Mouse (Mus musculus) forebrain, postnatal 0 days (tissue): ENCODE data around the gene Gm3285. TPM values are rescaled to one million over a fixed set of nuclear protein-coding genes. Genes with fewer than 3 reads are reported as not detected.

Experiments used
- ATAC-seq: fragments of 200-750 bp; cut with Nextera tagmentation; 2 replicates; pipeline ENCODE4 v1.8.0; 2017; ENCODE audit warnings: mild to moderate bottlenecking, moderate library complexity
- DNase-seq: peaks from one replicate; pipeline ENCODE4 v3.0.0-alpha.2; 2015
- H3K27ac ChIP-seq: fragments of 300-500 bp; sonication (generic); 2 replicates; pipeline ENCODE4 v1.5.1; 2014; ENCODE audit warnings: low read depth, mild to moderate bottlenecking, antibody characterized with exemption, low read length, moderate library complexity, mixed read lengths
- H3K27me3 ChIP-seq: fragments of 300-500 bp; sonication (generic); 2 replicates; pipeline ENCODE4 v1.6.1; 2014; ENCODE audit warnings: mild to moderate bottlenecking, low read length, mixed read lengths; ENCODE audit not compliant: insufficient read depth
- H3K36me3 ChIP-seq: fragments of 300-500 bp; sonication (generic); 2 replicates; pipeline ENCODE4 v1.6.1; 2014; ENCODE audit warnings: mild to moderate bottlenecking, moderate library complexity; ENCODE audit not compliant: insufficient read depth
- H3K4me1 ChIP-seq: fragments of 300-500 bp; sonication (generic); 2 replicates; pipeline ENCODE4 v1.6.1; 2014; ENCODE audit warnings: antibody characterized with exemption; ENCODE audit not compliant: insufficient read depth
- H3K4me2 ChIP-seq: fragments of 300-500 bp; sonication (generic); 2 replicates; pipeline ENCODE4 v1.6.1; 2014; ENCODE audit warnings: low read depth, mild to moderate bottlenecking, moderate library complexity
- H3K4me3 ChIP-seq: fragments of 300-500 bp; sonication (generic); 2 replicates; pipeline ENCODE4 v1.5.1; 2014; ENCODE audit warnings: low read depth, low read length, mixed read lengths
- H3K9ac ChIP-seq: fragments of 300-500 bp; sonication (generic); 2 replicates; pipeline ENCODE4 v1.6.1; 2014; ENCODE audit warnings: mild to moderate bottlenecking
- H3K9me3 ChIP-seq: fragments of 300-500 bp; sonication (generic); 2 replicates; pipeline ENCODE4 v1.6.1; 2016; ENCODE audit warnings: low read length
- CTCF ChIP-seq: sonication (generic); IDR thresholded peaks from 2 replicates; pipeline ENCODE4 v1.5.1; 2016; ENCODE audit warnings: antibody characterized with exemption, control low read depth, low read depth
- WGBS: fragments of 180-500 bp; shearing (Covaris S2); extraction: QIAGEN DNeasy Blood & Tissue Kit; methylation state at CpG from one replicate; pipeline ENCODE4 v1.1.7; 2014; 5-methylcytosine and 5-hydroxymethylcytosine counted together
- polyA plus RNA-seq: library from polyadenylated mRNA; unstranded; fragments of >200 nt; fragmentation: Nextera tagmentation; extraction: Ambion mirVana; gene quantifications from 2 replicates; pipeline ENCODE4 v1.2.1, GENCODE M21; 2015
- total RNA-seq: library from RNA; depleted of rRNA; stranded (reverse); fragments of >200 nt; gene quantifications from 2 replicates; pipeline ENCODE4 v1.2.3, GENCODE M21; 2014; rRNA removed

Gene Gm3285
- total RNA-seq (0.48 TPM in 1 of 2 replicates, not detected in the other), polyA plus RNA-seq (not detected in 2 replicates)

DNA sequence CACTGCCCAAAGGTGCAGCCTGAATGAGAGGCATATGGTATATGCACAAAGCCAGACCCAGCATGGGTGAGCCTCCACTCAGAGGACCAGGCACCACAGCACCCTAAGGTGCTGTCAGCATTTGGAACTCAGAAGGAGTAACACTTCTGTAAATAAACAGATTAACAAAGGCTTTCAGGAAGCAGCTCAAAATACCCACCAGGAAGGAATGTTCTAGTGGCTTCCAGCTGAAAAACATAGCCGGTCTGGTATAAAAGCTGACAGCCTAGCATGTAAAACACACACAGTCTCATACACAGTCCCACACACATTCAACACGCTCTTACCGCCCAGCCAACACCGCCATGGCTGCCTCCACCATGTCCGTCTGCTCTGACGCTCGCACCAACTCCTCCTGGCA is at the start of gene Gm3285:
Gene Gm3285 (plus strand): TSS at position 301 of the 400 bp plus-strand sequence.
- no peak within 1 kb of the TSS for H3K4me3 ChIP-seq
- no peaks in the 10 kb centered on the region for H3K36me3 ChIP-seq
- H3K4me2 ChIP-seq, result no peak within 1 kb of the TSS
- no peaks in the 10 kb centered on the region for H3K4me1 ChIP-seq
- H3K27ac ChIP-seq, result no peak within 1 kb of the TSS
- DNase-seq, result no peak
- no peak within 1 kb of the TSS for H3K9ac ChIP-seq
- no peaks in the 10 kb centered on the region for H3K27me3 ChIP-seq
- no peaks in the 10 kb centered on the region for H3K9me3 ChIP-seq
- no peak for TF ChIP-seq CTCF
- 46% methylated on average over 7 of the region's 7 CpGs for WGBS
- ATAC-seq, result no peak

DNA sequence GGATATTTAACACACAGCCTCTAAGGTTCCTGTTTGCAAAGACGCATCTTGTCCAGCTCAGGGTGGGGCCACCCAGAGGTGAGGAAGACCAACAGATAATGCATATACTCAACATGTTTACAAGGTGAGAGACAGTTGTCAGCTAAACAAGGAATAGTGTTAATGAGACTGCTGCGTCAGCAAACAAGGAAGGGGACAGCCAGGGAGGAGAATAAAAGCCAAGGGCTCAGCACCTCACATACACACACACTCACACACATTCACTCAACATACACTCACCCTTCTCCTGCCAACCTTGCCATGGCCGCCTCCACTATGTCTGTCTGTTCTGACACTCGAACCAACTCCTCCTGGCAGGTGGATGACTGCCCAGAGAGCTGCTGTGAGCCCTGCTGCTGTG is 47.4 kb upstream of the Gm3285 start, which contains the start of gene Gm2696:
Gene Gm2696 (plus strand): TSS at position 301 of the 400 bp plus-strand sequence.
- Histone ChIP-seq H3K27me3 (no peaks in the 10 kb centered on the region), H3K27ac (no peak within 1 kb of the TSS), H3K4me3 (no peak within 1 kb of the TSS), H3K9me3 (no peaks in the 10 kb centered on the region), H3K4me1 (no peaks in the 10 kb centered on the region), H3K9ac (no peak within 1 kb of the TSS), H3K36me3 (no peaks in the 10 kb centered on the region), H3K4me2 (no peak within 1 kb of the TSS)
- 51% methylated on average over 4 of the region's 4 CpGs for WGBS
- no peak for DNase-seq
- no peak for TF ChIP-seq CTCF
- no peak for ATAC-seq

DNA sequence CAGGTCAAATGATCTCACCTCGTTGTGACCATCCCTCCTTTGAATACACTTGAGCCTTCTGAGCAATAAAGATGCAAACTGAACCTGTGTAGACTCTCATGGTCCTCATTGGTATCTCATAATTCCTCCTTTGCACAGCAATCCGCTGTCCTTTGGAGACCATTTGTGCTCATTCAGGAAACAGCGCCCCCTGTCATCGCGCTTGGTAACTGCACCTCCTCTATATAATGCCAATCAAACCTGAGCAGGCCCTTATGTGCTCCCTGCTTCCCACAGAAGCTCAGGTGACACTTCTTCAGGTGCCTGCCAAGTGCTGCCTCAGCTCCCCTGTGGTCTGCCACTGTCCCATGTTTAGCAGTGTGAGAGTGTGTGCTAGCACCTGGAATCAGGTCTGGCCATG is 46.3 kb upstream of the Gm3285 start:
- Histone ChIP-seq H3K4me1 (no peaks in the 10 kb centered on the region), H3K27ac (no peak overlapping the region), H3K9ac (no peak overlapping the region), H3K4me2 (no peak overlapping the region), H3K36me3 (no peaks in the 10 kb centered on the region), H3K27me3 (no peaks in the 10 kb centered on the region), H3K9me3 (no peaks in the 10 kb centered on the region), H3K4me3 (no peak overlapping the region)
- 36% methylated on average over 5 of the region's 5 CpGs for WGBS
- no peak for ATAC-seq
- peak; percentile 25 for DNase-seq
- peak; percentile 60 for TF ChIP-seq CTCF

DNA sequence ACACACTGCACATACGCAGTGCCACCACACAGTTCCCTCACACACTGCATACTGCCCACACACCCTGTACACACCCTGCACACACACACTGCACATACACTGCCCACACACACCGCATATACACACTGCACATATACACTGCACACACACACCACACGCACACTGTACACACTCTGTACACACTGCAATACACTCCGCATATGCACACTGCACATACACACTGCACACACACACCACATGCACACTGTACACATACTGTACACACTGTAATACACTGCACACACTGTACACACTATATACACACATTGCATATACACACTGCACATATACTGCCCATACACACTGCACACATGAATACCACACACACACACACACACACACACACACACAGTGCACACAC is 43.3 kb upstream of the Gm3285 start:
- H3K27ac ChIP-seq, result no peak overlapping the region

DNA sequence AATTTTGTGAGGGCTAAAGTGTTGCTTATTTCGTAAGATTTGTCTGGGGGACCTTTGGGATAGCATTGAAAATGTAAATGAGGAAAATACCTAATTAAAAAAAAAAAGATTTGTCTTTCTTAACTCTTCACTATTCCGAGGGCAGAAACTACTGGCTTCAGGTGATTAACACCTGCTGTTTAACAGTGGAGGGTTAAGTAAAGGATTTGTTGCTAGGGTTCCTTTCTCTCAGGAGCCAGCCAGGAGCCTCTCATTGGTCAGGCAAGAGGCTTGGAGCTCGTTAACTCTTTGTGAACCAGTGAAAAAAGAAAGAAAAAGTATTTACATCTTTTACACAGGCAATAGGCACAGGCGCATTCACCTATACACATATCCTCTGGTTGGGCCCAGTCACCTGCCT is 42.6 kb upstream of the Gm3285 start:
- no peak overlapping the region for H3K4me3 ChIP-seq
- no peaks in the 10 kb centered on the region for H3K9me3 ChIP-seq
- no peak for DNase-seq
- no peak overlapping the region for H3K27ac ChIP-seq
- H3K4me1 ChIP-seq, result no peaks in the 10 kb centered on the region
- WGBS, result 22% methylated on average over 4 of the region's 4 CpGs
- no peaks in the 10 kb centered on the region for H3K27me3 ChIP-seq
- ATAC-seq, result no peak
- H3K36me3 ChIP-seq, result no peaks in the 10 kb centered on the region
- TF ChIP-seq CTCF, result no peak
- no peak overlapping the region for H3K4me2 ChIP-seq
- no peak overlapping the region for H3K9ac ChIP-seq

More for the DNA sequence above, 43.3 kb upstream of the Gm3285 start:
- no peak for TF ChIP-seq CTCF
- Histone ChIP-seq H3K9ac (no peak overlapping the region), H3K27me3 (no peaks in the 10 kb centered on the region), H3K36me3 (no peaks in the 10 kb centered on the region), H3K9me3 (no peaks in the 10 kb centered on the region), H3K4me3 (no peak overlapping the region), H3K4me1 (no peaks in the 10 kb centered on the region), H3K4me2 (no peak overlapping the region)
- 97% methylated on average over 4 of the region's 4 CpGs for WGBS
- ATAC-seq (no peak), DNase-seq (no peak)

DNA sequence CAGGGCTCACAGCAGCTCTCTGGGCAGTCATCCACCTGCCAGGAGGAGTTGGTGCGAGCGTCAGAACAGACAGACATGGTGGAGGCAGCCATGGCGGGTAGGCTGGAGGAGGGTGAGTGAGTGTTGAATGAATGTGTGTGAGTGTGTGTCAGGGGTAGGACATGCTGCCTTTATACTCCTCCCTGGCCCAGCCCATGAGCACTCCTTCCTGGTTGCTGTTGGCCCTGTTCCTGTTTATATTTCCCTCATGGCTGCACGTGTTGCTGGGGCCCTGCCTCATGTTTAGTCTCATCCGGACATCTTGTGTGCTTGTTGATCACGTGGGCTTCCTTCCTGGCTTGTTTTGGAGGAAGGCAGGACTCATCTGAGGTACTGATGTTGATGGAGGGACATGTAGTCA is 34.8 kb upstream of the Gm3285 start, which contains the start of gene Krtap10-4:
Gene Krtap10-4 (minus strand): TSS at position 145 of the 400 bp plus-strand sequence.
- Histone ChIP-seq H3K36me3 (no peaks in the 10 kb centered on the region), H3K27ac (no peak within 1 kb of the TSS), H3K4me3 (no peak within 1 kb of the TSS), H3K4me2 (no peak within 1 kb of the TSS), H3K9me3 (no peaks in the 10 kb centered on the region), H3K27me3 (no peaks in the 10 kb centered on the region), H3K4me1 (no peaks in the 10 kb centered on the region), H3K9ac (no peak within 1 kb of the TSS)
- DNase-seq, result no peak
- no peak for TF ChIP-seq CTCF
- 58% methylated on average over 6 of the region's 6 CpGs for WGBS
- ATAC-seq, result no peak

DNA sequence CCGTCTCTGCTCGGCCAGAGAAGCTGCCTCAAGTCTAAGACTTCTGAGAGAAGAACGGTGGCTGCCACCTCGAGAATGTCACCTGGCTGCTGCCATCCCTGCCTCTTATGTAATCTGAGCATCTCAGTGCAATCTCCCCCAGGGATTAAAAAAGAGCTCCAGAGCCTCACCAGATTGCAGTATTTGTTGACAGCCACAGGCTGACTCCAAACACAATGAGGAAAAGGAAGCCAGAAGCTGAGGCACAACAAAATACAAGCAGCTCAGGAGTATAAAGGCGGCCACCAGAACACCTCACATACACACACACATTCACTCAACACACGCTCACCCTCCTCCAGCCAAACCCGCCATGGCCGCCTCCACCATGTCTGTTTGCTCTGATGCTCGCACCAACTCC is 26.1 kb upstream of the Gm3285 start, which contains the start of gene Krtap10-10:
Gene Krtap10-10 (plus strand): TSS at position 301 of the 400 bp plus-strand sequence.
- no peaks in the 10 kb centered on the region for H3K9me3 ChIP-seq
- no peak within 1 kb of the TSS for H3K4me3 ChIP-seq
- H3K4me2 ChIP-seq, result no peak within 1 kb of the TSS
- no peak for TF ChIP-seq CTCF
- H3K27ac ChIP-seq, result no peak within 1 kb of the TSS
- no peaks in the 10 kb centered on the region for H3K36me3 ChIP-seq
- 66% methylated on average over 9 of the region's 9 CpGs for WGBS
- DNase-seq (no peak), ATAC-seq (no peak)
- no peak within 1 kb of the TSS for H3K9ac ChIP-seq
- no peaks in the 10 kb centered on the region for H3K4me1 ChIP-seq
- no peaks in the 10 kb centered on the region for H3K27me3 ChIP-seq
